Mouse (Mus musculus): ENCODE results near the gene Zbtb16. TPM values are rescaled to one million over a fixed set of nuclear protein-coding genes. Genes with fewer than 3 reads are reported as not detected.

Zbtb16 gene
- total RNA-seq, 1 experiment = 0.36 TPM

DNA sequence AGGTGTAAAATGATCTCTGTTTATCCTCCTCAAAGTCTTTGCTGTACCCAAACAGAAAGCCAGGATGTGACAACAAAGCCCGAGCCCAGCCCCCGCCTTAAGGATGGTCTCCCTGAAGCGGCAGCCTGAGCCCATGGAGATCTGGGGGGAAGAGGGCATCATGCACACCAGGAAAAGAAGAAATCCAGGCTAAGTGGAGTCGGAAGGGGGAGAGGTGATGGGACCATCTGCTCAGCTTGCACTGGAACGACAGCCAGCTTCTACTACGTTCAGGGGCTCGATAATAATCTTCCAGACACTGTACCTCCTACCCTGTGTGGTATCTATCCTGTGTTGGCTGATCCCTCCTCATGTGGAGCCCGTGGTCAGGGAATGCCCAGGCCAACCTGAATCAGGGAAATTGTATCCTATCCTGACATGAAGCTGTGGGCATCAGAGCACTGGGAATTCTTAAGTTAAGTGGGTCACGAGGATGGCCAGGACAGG, 124.7 kb downstream of the Zbtb16 start:
- Histone ChIP-seq H3K36me3 (ENCODE audit: control insufficient read depth, insufficient read depth, low read length, poor library complexity, severe bottlenecking) (no peaks in the 10 kb centered on the region), H3K9ac (ENCODE audit: insufficient read depth, low read depth, low read length, poor library complexity, severe bottlenecking) (no peak overlapping the region), H3K9me3 (ENCODE audit: control insufficient read depth, insufficient read depth, low read depth, low read length) (no peaks in the 10 kb centered on the region), H3K4me3 (ENCODE audit: insufficient read depth in 1 of 2, low read depth in 1 of 2, low read length in 2 of 2, poor library complexity in 1 of 2, severe bottlenecking in 1 of 2) (no peak overlapping the region), H3K27ac (ENCODE audit: insufficient read depth, low read depth, low read length, poor library complexity, severe bottlenecking) (no peak overlapping the region), H3K4me1 (ENCODE audit: control insufficient read depth in 2 of 2, insufficient read depth in 2 of 2, low read length in 2 of 2, poor library complexity in 1 of 2) (no peaks in the 10 kb centered on the region)
- in situ Hi-C loops (cut with MboI; ENCODE audit: low sequenced_read_pairs in 2 of 2, unreplicated experiment in 2 of 2) = no loop called here
- DNase-seq (ENCODE audit: low read depth, low spot score) = no peak
- TF ChIP-seq ZC3H11A (IDR thresholded peaks at IDR 0.05; ENCODE audit: borderline replicate concordance, low read depth, low read length) (no peak), CHD2 (IDR thresholded peaks at IDR 0.05; ENCODE audit: low read depth, low read length) (no peak), ZNF384 (IDR thresholded peaks at IDR 0.05; ENCODE audit: low read depth, low read length) (no peak), MAFK (IDR thresholded peaks at IDR 0.05; ENCODE audit: insufficient read depth, low read depth, low read length) (no peak), HCFC1 (IDR thresholded peaks at IDR 0.05; ENCODE audit: borderline replicate concordance, insufficient read depth, low read length) (no peak)

- in situ Hi-C loops (cut with MboI; ENCODE audit: low sequenced_read_pairs in 2 of 2, unreplicated experiment in 2 of 2) = no loop called here
- H3K9ac ChIP-seq (ENCODE audit: insufficient read depth, low read depth, low read length, poor library complexity, severe bottlenecking) = no peak overlapping the region
- DNase-seq (ENCODE audit: low read depth, low spot score) = no peak
- no peaks in the 10 kb centered on the region for H3K9me3 ChIP-seq (ENCODE audit: control insufficient read depth, insufficient read depth, low read depth, low read length)
- TF ChIP-seq ZC3H11A (IDR thresholded peaks at IDR 0.05; ENCODE audit: borderline replicate concordance, low read depth, low read length) = no peak
- TF ChIP-seq MAFK (IDR thresholded peaks at IDR 0.05; ENCODE audit: insufficient read depth, low read depth, low read length) = no peak
- TF ChIP-seq HCFC1 (IDR thresholded peaks at IDR 0.05; ENCODE audit: borderline replicate concordance, insufficient read depth, low read length) = no peak
- TF ChIP-seq ZNF384 (IDR thresholded peaks at IDR 0.05; ENCODE audit: low read depth, low read length) = no peak
- no peak for TF ChIP-seq CHD2 (IDR thresholded peaks at IDR 0.05; ENCODE audit: low read depth, low read length)
- no peaks in the 10 kb centered on the region for H3K36me3 ChIP-seq (ENCODE audit: control insufficient read depth, insufficient read depth, low read length, poor library complexity, severe bottlenecking)
- no peaks in the 10 kb centered on the region for H3K4me1 ChIP-seq (ENCODE audit: control insufficient read depth in 2 of 2, insufficient read depth in 2 of 2, low read length in 2 of 2, poor library complexity in 1 of 2)
- H3K27ac ChIP-seq (ENCODE audit: insufficient read depth, low read depth, low read length, poor library complexity, severe bottlenecking) = no peak overlapping the region
- no peak overlapping the region for H3K4me3 ChIP-seq (ENCODE audit: insufficient read depth in 1 of 2, low read depth in 1 of 2, low read length in 2 of 2, poor library complexity in 1 of 2, severe bottlenecking in 1 of 2)
Observed at GRCm38 (mm10) chr9:48710355-48711295, 125.4 kb downstream of the Zbtb16 start.

DNA sequence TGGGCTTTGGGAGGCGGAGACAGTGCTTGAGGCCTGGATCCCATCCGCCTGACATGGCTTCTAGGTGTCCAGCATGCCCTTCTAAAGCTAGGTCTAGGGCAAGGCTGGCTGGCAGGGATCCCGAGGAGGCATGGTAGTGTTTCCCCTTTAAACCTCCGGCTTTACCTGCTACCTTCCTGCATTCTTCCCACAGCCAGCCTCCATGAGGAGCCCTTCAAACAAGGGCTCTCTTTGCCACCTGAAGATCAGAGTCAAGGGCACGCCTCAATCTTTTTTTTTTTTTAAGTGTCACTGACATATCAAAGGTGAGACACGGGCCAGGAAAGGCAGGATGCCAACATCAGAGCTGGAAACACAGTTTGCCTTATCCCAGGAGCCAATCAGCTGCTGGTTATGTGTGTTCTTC, 128.2 kb downstream of the Zbtb16 start:
- in situ Hi-C loops (cut with MboI; ENCODE audit: low sequenced_read_pairs in 2 of 2, unreplicated experiment in 2 of 2) = no loop called here
- Histone ChIP-seq H3K36me3 (ENCODE audit: control insufficient read depth, insufficient read depth, low read length, poor library complexity, severe bottlenecking) (no peaks in the 10 kb centered on the region), H3K9me3 (ENCODE audit: control insufficient read depth, insufficient read depth, low read depth, low read length) (no peaks in the 10 kb centered on the region), H3K27ac (ENCODE audit: insufficient read depth, low read depth, low read length, poor library complexity, severe bottlenecking) (no peak overlapping the region), H3K4me3 (ENCODE audit: insufficient read depth in 1 of 2, low read depth in 1 of 2, low read length in 2 of 2, poor library complexity in 1 of 2, severe bottlenecking in 1 of 2) (no peak overlapping the region), H3K9ac (ENCODE audit: insufficient read depth, low read depth, low read length, poor library complexity, severe bottlenecking) (no peak overlapping the region), H3K4me1 (ENCODE audit: control insufficient read depth in 2 of 2, insufficient read depth in 2 of 2, low read length in 2 of 2, poor library complexity in 1 of 2) (no peaks in the 10 kb centered on the region)
- no peak for TF ChIP-seq MAFK (IDR thresholded peaks at IDR 0.05; ENCODE audit: insufficient read depth, low read depth, low read length)
- no peak for TF ChIP-seq HCFC1 (IDR thresholded peaks at IDR 0.05; ENCODE audit: borderline replicate concordance, insufficient read depth, low read length)
- TF ChIP-seq ZNF384 (IDR thresholded peaks at IDR 0.05; ENCODE audit: low read depth, low read length) = no peak
- TF ChIP-seq ZC3H11A (IDR thresholded peaks at IDR 0.05; ENCODE audit: borderline replicate concordance, low read depth, low read length) = no peak
- no peak for TF ChIP-seq CHD2 (IDR thresholded peaks at IDR 0.05; ENCODE audit: low read depth, low read length)
- no peak for DNase-seq (ENCODE audit: low read depth, low spot score)

- DNase-seq (ENCODE audit: low read depth, low spot score) = no peak
- Histone ChIP-seq H3K36me3 (ENCODE audit: control insufficient read depth, insufficient read depth, low read length, poor library complexity, severe bottlenecking) (no peaks in the 10 kb centered on the region), H3K4me1 (ENCODE audit: control insufficient read depth in 2 of 2, insufficient read depth in 2 of 2, low read length in 2 of 2, poor library complexity in 1 of 2) (no peaks in the 10 kb centered on the region), H3K27ac (ENCODE audit: insufficient read depth, low read depth, low read length, poor library complexity, severe bottlenecking) (no peak overlapping the region), H3K9ac (ENCODE audit: insufficient read depth, low read depth, low read length, poor library complexity, severe bottlenecking) (no peak overlapping the region), H3K4me3 (ENCODE audit: insufficient read depth in 1 of 2, low read depth in 1 of 2, low read length in 2 of 2, poor library complexity in 1 of 2, severe bottlenecking in 1 of 2) (no peak overlapping the region), H3K9me3 (ENCODE audit: control insufficient read depth, insufficient read depth, low read depth, low read length) (no peaks in the 10 kb centered on the region)
- in situ Hi-C loops (cut with MboI; ENCODE audit: low sequenced_read_pairs in 2 of 2, unreplicated experiment in 2 of 2) = no loop called here
- no peak for TF ChIP-seq CHD2 (IDR thresholded peaks at IDR 0.05; ENCODE audit: low read depth, low read length)
- no peak for TF ChIP-seq HCFC1 (IDR thresholded peaks at IDR 0.05; ENCODE audit: borderline replicate concordance, insufficient read depth, low read length)
- TF ChIP-seq MAFK (IDR thresholded peaks at IDR 0.05; ENCODE audit: insufficient read depth, low read depth, low read length) = no peak
- TF ChIP-seq ZNF384 (IDR thresholded peaks at IDR 0.05; ENCODE audit: low read depth, low read length) = no peak
- no peak for TF ChIP-seq ZC3H11A (IDR thresholded peaks at IDR 0.05; ENCODE audit: borderline replicate concordance, low read depth, low read length)
Observed at GRCm38 (mm10) chr9:48707134-48707823, 128.7 kb downstream of the Zbtb16 start.
